Mouse (Mus musculus) retina, postnatal 7 days (tissue): ENCODE measurements around the gene Tmem120b.
A peak's percentile ranks its signal among the peaks of the same experiment; 100 is the strongest.
"Not testable (repeated sequence)": the region's sequence is repeated elsewhere in the genome, so short reads cannot be mapped to it uniquely, and the experiment has no call there.

Source experiments
- DNase-seq: peaks from one replicate; pipeline ENCODE4 v3.0.0-alpha.2; 2012; ENCODE audit warnings: low read depth, low spot score

The Tmem120b gene

DNA sequence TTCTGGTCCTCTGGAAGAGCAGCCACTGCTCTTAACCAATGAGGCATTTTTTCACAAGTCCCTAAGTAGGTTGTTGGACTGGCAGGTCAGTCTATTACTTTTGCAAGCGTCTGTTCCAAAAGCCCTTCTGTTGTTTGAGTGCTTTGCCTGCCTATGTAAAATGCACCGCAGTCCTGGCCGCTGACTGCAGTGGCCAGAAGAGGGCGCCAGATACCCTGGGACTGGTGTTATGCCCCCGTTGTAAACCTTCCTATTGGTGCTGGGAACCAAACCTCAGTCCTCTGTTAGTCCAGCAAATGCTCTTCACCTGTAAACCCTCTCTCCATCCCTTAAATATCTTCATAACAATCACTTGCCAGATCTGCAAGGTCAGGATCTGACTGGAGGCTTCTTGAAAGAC, 16.5 kb upstream of the Tmem120b start:
- no peak for DNase-seq

DNA sequence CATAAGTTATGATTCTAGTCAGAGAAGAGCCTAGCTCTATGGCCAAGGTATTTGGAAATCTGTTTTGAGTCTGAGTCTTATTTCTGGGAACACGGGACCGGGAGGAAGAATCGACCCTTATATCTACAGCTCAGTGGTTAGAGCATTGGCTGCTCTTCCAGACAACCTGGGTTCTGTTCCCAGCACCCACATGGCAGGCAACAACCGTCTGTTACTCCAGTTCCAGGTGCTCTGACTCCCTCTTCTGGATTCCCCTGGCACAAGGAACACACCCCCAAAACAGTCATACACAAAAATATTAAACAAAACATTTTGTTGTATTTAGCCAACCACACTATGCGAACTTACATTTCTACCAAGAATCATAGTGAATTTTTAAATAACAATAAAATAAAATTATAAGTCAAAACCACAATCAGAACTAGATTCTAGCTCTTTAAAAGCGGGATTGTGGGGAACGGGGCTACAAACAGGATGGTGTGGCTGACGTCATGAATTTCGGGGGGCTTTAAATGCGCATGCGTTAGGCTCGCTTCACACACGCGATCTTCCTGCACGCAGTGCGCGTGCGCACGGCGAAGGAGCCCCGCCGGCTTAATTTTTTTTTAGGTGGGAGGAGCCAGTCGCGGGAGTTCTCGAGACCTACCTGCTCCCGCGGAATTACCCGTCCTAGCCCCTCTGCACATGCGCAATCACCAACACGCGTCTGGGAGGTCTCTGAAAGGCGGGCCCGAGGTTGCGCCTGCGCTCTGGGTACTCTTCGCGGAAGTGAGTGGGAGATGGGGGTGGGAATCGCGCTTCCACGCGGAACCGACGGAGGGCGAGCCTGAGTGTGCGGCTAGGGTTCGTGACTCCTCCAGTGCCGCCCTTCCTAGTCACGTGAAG, 10.6 kb upstream of the Tmem120b start:
- peak; percentile 100 for DNase-seq

- no peak for DNase-seq
Measured at GRCm38 (mm10) chr5:123058251-123059102, 9.7 kb upstream of the Tmem120b start.

GRCm38 (mm10) chr5:123059757-123060520, 8.3 kb upstream of the Tmem120b start:
- DNase-seq = no peak

GRCm38 (mm10) chr5:123060706-123061401, 7.4 kb upstream of the Tmem120b start:
- DNase-seq = no peak

GRCm38 (mm10) chr5:123061402-123061749, 6.8 kb upstream of the Tmem120b start:
- not testable (repeated sequence) for DNase-seq

GRCm38 (mm10) chr5:123063141-123063540, 5.1 kb upstream of the Tmem120b start:
- DNase-seq = no peak

DNA sequence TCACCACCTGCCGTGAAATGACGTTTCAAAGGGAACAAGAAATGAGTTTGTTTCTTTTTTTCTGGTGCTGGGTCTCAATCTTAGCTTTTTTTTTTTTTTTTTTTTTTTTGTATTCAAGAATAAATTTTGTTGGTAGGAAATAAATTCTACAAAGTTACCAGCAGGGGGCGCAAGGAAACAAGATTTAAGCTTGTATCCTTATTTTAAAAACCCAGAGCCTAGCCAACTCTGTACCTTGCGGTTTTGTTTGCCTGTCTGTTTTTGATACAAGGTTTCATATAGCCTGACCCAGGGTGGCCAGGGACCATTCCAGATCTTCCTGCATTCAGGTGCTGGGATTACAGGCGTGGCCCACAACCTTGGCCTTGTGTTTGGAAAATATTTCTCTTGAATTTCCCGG, 4.0 kb upstream of the Tmem120b start:
- DNase-seq = peak; percentile 61

GRCm38 (mm10) chr5:123067395-123067995, 720 bp upstream of the Tmem120b start:
- DNase-seq = no peak

- no peak for DNase-seq
Measured at GRCm38 (mm10) chr5:123068714-123069113, 499 bp downstream of the Tmem120b start.

DNA sequence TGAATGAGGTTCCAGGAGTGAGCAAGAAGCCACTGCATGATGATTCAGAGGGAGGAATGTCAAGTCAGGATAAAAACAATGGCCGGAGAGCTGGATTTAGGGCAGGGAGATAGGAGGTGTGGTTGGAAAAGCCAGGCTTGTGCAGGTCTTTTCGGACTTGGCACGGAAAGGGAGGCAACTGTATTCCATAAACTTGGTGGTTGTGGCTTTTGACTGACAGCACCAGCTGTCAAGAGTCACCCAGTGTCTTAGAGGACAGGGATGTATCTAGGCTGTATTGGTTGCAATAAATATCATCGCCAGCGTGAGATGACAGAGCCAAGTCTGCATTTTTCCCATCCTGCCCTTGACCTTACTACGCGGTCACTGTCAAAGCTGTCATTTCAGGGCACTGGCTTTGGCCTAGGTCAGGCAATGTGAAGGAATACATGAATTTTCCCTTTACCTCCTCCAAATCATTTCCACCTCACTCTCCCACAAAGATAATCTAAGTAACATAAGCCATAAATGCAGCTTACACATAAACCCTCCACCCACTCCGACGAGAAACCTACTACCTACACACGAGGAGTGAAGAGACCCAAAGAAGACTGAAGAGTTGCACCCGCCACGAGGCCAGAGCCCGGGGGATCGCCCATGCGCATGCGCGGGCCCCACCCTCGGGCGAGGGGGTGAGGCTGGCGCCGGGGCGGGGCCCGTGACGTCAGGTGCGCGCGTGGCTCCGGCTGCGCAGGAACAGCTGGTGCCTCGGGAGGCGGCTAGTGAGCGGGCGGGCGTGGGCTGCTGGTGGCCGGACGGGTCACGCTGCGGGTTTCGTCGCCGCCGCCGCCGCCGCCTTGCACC, 7.6 kb downstream of the Tmem120b start:
- peak; percentile 88 for DNase-seq

DNA sequence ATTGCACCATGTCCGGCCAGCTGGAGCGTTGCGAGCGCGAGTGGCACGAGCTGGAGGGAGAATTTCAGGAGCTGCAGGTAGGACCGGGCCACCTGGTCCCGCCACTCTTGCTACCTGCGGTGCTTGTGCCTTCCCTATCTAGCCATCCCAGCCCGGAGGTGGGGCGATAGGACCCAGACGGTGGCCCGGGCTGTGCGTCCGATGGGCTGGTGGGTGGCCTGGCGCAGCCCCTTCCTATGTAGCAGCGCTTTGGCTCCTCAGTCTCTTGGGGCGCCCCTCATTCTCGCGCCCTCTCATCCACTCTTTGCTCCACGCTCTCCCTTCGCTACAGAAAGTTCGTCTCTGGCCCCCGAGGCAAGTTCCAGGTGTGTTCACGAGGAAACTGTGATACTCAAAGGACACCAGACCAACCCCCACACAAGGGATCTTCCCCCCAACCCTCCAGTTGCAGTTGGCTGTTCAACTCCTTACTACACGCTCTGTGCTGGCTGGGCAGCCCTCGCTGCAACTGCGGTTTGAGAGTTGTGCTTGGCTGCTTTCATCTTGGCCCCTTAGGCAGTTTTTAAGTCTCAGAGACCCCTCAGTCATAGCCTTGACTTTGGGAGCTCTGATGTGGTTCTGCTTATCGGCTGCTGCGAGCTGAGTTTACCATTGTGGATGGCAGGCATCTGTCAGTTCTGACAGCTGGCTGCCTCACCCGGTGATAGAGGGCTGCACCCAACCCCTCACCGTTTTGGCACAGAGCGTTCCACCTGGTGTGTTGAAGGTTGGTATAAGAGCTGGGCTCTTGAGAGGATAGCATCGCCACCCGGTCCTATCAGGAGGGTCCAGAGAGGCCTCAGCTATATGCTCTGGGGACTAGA, 8.4 kb downstream of the Tmem120b start:
- DNase-seq = no peak

DNA sequence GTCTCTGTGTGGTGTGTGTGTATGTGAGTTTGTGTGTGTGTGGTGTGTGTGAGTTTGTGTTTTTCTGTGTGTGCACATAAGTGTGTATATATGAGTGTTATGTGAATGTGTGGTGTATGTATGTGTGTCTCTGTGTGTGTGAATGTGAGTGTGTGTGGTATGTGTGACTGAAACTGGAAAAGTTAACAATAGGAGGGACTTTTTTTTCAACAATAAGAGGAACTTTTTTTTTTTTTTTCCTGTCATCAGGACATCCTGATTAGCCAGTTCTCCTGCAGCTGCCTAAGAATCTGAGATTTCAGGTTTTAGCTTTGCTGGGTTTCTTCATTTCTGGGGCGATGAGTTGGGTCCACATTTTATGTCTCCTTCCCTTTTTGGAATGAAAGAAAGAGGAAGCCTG, 11.4 kb downstream of the Tmem120b start:
- DNase-seq = no peak

- DNase-seq = no peak
Measured at GRCm38 (mm10) chr5:123080041-123080440, 11.8 kb downstream of the Tmem120b start.

DNA sequence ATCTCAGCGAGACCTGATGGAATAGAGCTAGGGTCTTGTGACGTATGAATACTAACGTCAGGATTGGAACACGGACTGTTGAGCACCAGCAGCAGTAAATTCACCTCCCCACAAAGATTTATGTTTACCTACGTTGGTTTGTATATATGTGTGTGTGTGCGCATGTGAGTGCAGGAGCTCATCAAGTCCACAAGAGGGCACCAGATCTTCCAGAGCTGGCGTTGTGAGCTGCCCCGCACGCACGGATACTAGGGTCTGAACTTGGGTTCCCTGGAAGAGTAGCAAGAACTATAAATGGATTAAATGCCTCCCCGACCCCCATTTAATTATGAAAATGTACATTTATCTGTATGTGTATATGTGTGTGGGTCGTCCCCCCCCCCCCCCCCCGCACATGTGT, 12.3 kb downstream of the Tmem120b start:
- DNase-seq = no peak

DNA sequence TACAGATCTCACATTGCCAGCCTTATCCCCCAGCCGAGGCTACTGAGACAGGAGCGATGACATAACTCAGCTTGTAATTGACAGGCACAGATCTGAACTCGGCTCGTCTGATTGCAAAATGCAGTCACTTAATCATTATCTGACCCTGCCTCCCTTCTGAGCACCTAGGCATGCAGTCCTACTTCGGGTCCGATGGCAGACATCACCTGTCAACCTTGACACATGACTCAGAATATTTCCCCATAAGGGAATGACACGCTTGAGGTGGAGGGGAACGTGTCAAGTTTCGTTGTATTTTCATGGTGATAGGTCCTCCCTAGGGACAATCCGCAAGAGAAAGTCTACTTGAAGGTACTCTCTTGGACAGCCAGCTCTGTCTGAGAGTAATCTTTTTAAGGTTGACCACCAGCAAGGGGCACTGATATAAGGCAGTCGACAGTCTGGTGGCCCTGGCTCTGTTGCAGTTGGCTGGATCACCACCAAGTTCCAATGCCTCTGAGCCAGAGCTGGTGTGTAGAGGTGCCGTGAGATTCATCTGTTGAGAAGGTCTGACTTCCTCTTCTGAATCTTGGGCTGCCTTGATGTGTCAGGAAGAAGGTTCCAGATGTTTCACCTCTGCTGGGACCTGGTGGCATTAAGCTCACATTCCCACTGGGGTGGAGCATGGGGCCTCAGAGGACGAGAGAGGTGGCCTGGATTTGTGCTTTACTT, 15.3 kb downstream of the Tmem120b start:
- DNase-seq = no peak

DNA sequence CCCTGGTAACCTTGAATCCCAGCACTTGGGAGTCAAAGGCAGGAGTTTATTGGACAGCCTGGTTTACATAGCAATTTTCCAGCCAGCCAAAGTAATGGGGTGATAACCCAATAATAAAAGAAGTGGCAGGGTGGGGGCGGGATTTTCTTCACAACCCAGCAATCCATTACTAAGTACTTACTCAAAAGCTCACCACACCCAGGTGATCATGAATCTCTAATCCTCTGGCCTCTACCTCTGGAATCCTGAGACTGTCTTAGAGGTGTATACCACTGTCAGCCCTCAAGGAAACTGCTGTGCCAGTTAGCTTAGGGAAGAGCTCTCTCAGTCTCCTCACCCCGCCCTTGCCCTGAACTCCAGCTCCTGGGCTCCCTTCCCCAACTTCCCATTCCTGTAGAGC, 18.3 kb downstream of the Tmem120b start:
- no peak for DNase-seq

DNA sequence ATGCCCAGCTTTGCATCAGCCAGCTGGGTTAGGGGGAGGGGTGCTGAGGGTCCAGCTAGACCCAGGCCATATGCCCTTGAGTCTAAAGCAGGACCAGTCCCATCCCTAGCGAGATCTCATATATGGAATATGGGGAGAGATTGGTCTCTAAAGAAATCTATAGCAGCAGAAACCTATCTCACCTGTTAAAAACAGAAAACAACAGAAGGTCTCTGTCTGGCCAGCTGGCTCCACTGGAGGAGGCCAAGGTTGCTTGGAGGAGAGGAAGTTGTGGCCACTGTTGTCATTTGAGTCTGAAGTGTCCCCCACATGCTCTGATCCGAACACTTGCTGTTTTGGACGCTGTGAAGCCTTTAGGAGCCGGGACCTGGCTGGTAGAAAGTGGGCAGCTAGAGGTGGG, 20.6 kb downstream of the Tmem120b start:
- DNase-seq = no peak
